Mouse (Mus musculus): ENCODE data around the gene Cuedc1.

The Cuedc1 gene

GRCm38 (mm10) chr11:88118817-88119642, 21.2 kb downstream of the Cuedc1 start:
- peak; percentile 69 to 79 for DNase-seq (ENCODE audit: low spot score in 2 of 2)

DNA sequence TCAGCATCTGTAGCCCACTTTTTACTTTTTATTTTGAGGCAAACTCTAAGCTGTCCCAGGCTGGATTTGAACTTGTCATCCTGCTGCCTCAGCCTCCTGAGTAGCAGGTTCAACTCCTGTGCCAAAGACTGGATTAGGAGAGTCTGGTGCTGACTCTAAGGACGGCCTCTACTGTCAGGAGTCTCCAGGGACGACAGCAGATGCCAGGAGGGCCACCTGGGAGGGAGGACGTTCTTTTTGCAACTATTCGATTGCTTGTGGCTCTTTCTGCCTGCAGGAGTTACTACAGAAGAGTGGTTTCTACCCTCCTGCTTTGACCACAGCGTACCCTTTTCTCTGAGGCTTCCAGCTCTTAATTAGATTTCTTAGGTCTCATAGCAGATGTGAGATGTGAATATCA, 24.7 kb downstream of the Cuedc1 start:
- DNase-seq (ENCODE audit: low spot score in 2 of 2) = no peak

DNA sequence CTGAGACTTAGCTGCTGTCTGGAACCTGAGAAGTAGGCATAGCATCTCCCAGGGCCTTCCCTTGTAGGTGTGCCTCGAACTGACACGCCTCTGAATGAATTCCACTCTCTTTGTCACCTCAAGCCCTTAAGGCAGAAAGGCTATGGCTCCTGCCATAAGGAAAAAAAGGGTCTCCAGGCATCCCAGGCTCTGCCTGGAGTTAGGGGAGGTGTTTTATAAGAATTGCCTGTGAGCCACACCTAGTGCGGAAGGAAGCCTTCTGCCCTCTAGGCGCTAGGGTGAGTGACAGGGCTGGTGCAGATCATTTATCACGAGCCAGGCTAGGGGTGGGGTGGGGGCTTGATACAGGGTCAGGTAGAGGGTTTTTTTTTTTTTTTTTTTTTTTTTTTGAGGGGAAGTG, 25.2 kb downstream of the Cuedc1 start:
- DNase-seq (ENCODE audit: low spot score in 2 of 2) = no peak

DNA sequence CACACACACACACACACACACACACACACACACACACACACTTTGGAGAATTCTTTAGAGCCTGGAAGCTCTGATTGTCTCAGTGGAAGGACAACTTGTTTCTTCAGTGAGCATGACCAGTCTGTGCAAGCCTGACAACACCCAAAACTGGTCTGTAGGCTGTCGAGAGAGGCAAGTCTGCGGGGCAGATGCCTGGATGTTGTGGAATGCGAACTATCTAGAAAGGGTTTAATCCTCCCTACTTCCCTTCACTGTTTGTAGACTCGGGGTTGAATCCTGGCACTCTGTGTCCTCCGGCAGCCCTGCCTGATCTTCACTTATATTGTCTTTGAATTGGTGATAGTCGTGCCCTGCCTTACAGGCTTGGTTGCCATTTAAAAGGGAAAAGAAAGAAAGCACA, 25.9 kb downstream of the Cuedc1 start:
- DNase-seq (ENCODE audit: low spot score in 2 of 2) = no peak

DNA sequence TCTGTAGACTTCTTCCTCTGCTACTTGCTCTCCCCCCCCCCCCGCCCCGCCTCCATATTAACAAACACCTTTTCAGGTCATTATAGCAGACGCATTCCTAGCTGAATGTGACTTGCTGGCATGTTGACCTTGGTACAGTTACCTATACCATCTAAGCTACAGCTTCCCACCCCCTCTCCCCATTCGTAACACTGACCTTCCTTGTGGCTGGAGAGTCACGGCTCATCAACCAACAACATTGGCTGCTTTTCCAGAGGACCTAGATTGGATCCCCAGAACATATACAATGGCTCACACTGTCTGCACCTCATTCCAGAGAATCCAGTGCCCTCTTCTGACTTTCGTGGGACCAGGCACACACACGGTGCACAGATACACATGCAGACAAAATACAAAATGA, 27.6 kb downstream of the Cuedc1 start:
- DNase-seq (ENCODE audit: low spot score in 2 of 2) = no peak

DNA sequence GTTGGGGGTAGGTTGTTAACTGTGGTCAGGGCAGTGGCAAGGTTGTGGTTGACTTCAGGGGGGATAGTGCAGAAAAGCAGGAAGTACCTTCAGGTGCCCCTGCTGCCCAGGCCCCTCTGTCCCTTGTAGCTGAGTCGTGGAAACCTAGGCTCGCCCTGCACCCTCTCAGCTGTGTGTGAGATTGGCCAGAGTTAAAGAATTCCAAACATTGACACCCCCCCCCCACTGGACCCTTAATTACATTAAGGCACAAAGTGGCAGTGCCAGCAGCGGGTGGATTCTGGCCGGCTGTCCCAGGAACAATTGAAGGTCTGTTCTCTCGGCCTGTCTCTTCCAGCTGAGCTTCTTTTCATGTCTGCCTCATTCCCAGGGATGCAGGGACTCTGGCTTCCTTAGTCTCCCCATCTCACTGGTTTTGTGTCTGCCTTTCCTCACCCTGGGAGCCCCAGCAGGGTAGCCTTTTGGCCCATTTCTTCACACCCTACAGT, 28.5 kb downstream of the Cuedc1 start:
- no peak for DNase-seq (ENCODE audit: low spot score in 2 of 2)

DNA sequence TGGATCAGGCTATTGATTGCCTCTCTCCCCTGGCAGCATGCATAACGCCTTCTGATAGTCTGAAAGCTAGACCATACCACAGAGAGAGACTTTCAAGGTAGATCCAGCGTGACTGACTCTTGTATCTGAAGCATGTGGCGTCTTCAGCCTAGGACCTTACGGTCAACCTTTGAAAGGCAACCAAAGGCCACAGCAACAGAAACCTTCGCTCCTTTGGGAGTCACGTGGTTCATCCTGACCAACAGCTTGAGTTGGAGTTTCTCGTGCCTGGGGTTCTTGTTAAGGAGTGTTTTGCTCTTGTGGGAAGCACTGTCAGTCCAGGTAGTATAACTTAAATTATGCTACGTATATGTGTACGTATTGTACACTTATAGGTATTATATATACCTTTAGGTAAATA, 30.6 kb downstream of the Cuedc1 start:
- no peak for DNase-seq (ENCODE audit: low spot score in 2 of 2)

DNA sequence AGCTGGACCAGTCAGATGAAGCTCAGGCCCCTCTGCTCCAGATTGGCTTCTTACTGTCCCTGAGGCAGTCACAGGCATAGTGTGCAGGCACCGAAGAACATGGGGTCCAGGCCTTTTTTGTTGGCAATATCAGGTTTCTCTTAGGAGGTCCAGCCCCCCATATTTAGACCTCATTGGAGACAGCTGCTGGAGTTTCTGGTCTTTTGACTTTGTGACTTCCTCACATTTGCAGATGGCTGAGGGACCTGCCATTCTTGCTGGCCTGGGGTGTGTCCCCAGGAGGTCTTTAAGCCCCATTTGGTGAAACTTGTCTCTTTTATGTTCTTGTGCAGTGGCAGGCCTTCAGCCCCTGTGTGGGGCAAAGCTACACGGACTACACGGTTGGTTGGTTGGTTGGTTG, 31.4 kb downstream of the Cuedc1 start:
- no peak for DNase-seq (ENCODE audit: low spot score in 2 of 2)

DNA sequence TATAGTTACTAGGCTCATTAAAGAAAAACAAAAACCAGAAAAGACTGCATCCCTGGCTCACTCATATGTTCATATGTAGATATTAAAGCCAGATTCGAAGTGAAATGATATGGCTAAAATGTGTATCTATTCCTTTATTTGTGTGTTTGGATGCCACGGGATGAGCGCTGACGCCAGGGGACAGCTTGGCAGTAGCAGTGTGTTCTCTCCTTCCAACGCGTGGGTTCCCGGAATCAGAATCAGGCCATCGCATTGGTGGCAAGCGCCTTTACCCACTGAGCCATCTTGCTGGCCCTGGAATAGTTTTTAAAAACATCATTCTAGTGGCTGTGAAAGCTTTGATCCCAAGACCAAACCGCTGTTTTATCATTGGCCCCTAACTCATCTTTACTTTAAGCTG, 32.1 kb downstream of the Cuedc1 start:
- DNase-seq (ENCODE audit: low spot score in 2 of 2) = no peak

DNA sequence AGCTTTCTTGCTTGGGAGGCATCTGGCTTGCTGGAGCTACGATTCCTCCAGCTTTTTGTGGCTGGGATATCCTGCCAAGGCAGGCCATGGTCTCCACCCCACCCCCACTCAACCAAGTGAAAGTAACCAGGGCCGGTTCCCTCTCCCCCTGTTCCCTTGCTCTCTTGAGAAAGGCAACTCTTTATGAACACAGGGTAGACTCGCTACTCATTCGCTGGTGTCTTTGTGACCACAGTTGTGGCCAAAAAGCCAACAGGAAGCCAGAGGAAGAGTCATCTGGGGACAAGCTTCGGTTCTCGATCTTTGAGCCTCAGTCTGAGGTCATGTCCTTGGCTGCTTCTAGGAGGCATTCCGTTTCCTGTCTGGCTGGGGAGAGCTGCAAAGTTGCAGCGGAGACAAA, 34.0 kb downstream of the Cuedc1 start:
- peak in 1 of 2 experiments; percentile 35 for DNase-seq (ENCODE audit: low spot score in 2 of 2)

GRCm38 (mm10) chr11:88135218-88135617, 37.4 kb downstream of the Cuedc1 start:
- no peak for DNase-seq (ENCODE audit: low spot score in 2 of 2)

DNA sequence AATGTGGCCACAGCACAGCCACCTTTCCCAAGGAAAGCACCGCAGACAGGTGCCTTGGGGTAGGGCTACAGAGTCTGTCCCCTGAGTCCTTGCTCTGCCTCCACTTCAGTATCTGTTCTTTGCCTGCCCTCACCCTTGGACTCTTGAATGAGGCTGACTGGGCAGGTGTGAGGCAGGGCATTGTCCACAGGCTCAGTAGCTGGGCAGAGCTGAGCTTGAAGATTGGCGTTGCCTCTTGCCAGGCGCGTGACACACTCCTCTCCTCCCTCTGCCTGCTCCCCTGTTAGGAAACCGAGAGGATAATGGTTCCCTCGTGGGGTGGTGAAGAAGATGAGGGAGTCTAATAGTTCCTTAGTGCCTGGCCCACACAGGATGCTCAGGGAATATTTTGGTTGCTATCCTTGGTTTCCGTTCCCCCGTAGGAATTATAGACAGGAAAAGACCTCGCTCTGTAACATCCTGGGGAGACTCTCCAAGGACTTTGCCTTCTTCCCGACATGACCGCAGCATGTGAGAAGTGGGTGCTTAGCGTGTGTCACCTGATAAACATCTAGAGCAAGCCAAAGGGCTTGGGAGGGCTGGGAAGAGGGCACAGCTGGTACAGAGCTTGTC, 40.1 kb downstream of the Cuedc1 start:
- no peak for DNase-seq (ENCODE audit: low spot score in 2 of 2)

DNA sequence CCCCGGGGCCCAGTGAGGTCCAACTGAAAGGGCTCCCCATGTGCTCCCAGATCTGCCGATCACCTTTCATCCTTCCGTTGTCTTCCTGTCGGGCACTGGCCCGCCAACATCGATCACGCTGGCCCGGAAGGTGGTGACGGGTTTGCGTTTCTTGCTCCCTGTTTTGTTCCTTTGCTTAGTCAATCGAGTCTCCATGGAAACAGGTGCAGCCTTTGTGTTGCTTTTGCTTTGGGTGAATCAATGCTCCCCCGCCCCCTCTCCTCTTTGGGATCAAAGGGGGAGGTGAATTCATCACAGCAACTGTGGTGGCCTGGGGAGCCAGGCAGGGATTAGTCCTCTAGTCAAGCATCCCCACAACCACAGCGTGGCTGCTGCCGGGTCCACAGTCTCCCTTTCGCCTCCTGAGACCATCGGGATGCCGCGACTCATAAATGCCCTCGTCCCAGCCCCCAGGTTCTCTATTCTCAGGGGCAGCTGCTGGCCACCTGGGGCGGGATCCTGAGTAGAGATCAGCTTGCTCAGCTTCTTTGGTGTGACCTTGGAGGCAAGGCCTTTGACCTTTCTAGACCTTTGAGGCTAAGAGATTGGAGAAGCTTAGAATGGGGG, 41.5 kb downstream of the Cuedc1 start:
- no peak for DNase-seq (ENCODE audit: low spot score in 2 of 2)

DNA sequence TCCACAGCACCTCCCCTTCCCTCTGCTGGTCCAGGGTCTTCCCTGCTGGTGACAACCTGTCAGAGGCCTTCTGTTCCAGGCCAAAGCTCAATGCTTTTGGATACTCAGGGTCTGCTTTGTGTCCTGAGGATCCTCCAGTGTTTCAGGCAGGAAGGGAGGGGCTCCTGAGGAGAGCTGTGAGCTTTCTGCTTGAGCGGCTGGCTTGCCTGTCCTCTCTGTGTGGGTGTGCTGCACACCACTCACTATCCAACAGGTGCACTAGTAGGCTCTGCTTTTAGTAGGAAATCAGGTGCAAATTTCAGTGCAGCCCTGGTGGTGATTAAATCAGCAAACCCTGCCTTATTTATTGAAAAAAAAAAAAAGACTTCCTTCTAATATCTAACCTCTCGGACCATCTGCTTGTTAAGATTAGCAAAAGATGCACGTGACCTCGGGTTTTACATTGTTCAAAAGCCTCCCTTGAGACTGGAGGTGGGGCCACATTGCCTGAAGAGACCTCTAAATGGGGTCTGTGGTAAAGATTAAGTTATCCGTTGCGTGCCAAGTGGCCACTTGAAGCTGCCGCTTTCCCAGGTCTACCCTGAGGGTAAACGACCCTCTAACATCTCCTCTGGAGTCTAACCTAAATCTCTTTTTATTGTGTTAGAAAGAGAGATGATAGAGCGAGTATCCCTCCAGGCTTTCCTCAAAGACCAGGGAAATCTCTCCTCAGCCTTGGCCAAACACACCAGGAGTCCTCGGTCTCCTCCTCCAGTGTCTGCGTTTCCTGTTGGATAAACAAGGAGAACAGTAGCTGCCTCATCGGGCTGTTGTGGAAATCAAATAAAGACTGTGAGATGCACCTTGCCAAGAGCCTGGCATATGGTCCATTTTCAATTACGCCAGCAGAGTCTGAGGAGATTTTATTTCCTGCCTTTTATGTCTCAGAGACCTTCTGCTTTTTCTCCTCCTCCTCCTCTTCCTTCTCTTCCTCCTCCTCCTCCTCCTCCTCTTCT, 42.5 kb downstream of the Cuedc1 start:
- DNase-seq (ENCODE audit: low spot score in 2 of 2) = no peak

DNA sequence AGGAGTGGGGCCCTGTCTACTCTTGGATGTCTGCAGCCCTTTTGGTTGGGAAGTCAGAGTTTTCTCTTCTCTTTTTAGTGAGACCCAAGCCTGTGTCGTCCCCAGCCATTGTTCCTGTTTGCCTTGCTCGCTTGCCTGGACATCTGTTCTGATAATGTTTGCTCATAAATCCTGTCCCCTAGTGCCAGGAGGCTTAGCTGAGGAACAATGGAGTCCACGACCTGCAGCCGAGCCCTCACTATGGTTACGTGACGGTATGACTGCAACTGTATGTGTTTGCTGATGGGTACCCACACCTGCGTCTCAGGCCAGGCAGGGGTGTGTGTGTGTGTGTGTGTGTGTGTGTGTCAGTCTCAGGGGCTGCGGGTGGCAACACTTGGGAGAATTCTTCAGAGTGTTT, 44.5 kb downstream of the Cuedc1 start:
- no peak for DNase-seq (ENCODE audit: low spot score in 2 of 2)

DNA sequence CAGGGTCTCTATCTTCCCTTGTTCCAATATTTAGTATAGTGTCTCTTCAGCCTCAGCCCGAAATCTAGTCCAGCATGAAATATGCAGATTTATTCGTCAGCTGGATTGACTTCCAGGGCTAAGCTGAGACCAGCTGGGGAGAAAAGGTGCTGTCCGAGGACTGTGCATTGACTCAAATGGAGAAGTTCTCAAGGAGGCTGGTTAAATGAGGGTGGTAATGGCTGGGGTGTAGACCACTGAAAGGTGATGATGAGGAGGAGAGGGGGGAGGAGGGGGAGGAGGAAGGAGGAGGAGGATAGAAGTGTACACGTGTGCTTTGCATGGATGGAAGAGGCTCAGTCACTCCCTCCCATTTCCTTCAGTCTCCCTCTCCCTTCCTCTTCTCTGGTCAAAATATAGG, 46.2 kb downstream of the Cuedc1 start:
- no peak for DNase-seq (ENCODE audit: low spot score in 2 of 2)

- no peak for DNase-seq (ENCODE audit: low spot score in 2 of 2)
Measured at GRCm38 (mm10) chr11:88145214-88146006, 47.6 kb downstream of the Cuedc1 start.

- no peak for DNase-seq (ENCODE audit: low spot score in 2 of 2)
Measured at GRCm38 (mm10) chr11:88146264-88147060, 48.6 kb downstream of the Cuedc1 start.

DNA sequence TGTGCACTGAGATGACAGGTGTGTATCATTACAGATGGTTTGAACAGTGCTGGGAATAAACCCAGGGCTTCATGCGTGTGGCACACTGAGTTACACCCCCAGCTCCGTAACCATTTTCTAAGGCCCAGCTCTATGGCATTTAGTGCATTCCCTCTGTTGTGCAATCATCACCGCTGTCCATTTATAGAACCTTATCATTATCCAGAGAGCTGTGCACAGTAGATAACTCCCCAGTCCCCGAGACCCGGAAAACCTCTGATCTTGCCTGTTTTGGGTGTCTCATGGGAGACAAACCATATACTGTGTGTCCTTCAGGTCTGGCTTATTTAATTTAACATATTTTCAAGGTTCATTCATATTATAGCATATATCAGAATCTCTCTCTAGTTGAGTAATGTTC, 49.5 kb downstream of the Cuedc1 start:
- no peak for DNase-seq (ENCODE audit: low spot score in 2 of 2)

DNA sequence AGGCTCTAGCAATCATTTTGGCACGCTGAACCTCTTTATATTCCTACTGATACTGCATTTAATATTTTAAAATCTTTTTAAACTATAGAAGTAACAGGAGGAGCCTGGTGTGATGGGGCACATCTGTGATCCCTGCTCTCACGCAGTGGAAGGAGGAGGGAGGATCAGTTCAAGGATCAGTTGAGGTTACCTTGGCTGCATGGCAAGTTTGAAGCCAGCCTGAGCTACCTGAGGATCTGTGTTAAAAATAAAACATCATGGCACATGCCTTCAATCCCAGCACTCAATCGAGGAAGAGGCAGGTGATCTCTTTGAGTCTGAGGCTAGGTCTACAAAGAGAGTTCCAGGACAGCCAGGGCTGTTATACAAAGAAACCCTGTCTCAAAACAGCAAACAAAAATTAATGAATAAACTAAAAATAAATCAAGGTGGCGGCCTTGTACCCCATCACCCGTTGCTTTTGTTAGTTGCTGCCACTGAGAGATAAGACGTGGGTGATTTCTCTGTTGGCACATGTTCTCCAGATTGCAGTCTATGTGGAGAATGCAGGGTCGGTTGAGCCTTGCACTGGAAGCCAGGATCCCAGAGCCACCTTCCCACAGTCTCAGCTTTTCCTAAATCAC, 50.3 kb downstream of the Cuedc1 start:
- DNase-seq (ENCODE audit: low spot score in 2 of 2) = no peak

Measured in urinary bladder, postnatal 4 days (tissue).